Mouse (Mus musculus) hematopoietic stem cell, adult 5-6 weeks (primary cell): ENCODE measurements around the gene Atxn10. TPM values are rescaled to one million over a fixed set of nuclear protein-coding genes. Genes with fewer than 3 reads are reported as not detected.

Experiments used
- ATAC-seq, 2 experiments: fragments of 125-278 bp in 1 of 2; replicated peaks in 1 of 2; 2 replicates each; pipeline ENCODE4 v1.8.0; 2016 to 2017; ENCODE audit warnings: inconsistent platforms in 2 of 2, mild to moderate bottlenecking in 2 of 2, moderate number of reproducible peaks in 2 of 2, low read depth in 1 of 2, moderate TSS enrichment in 1 of 2; ENCODE audit not compliant: low FRiP score in 2 of 2, poor library complexity in 2 of 2, severe bottlenecking in 2 of 2, insufficient read depth in 1 of 2, low TSS enrichment in 1 of 2
- total RNA-seq: library from RNA; stranded (forward); fragments of 172-1452, 232-1000 nt; gene quantifications from 2 replicates; pipeline ENCODE4 v1.2.3, GENCODE M21; 2017

Atxn10 gene
- total RNA-seq, 1 experiment from 2014 or later: 77.9 TPM

- ATAC-seq: no peak
Measured at GRCm38 (mm10) chr15:85489751-85490150, 153.7 kb downstream of the Atxn10 start.

- no peak for ATAC-seq
Measured at GRCm38 (mm10) chr15:85494163-85494621, 158.1 kb downstream of the Atxn10 start.

GRCm38 (mm10) chr15:85497548-85497947, 161.5 kb downstream of the Atxn10 start:
- no peak for ATAC-seq

GRCm38 (mm10) chr15:85497981-85498475, 162.0 kb downstream of the Atxn10 start:
- no peak for ATAC-seq

GRCm38 (mm10) chr15:85500267-85500666, 164.2 kb downstream of the Atxn10 start:
- no peak for ATAC-seq

- ATAC-seq: no peak
Measured at GRCm38 (mm10) chr15:85503127-85503526, 167.1 kb downstream of the Atxn10 start, which contains the start of gene 7530416G11Rik. Gene 7530416G11Rik, minus strand, starts transcription at chr15:85503227.

GRCm38 (mm10) chr15:85505118-85505925, 169.3 kb downstream of the Atxn10 start:
- ATAC-seq: no peak

- no peak for ATAC-seq
Measured at GRCm38 (mm10) chr15:85506680-85507079, 170.6 kb downstream of the Atxn10 start.

GRCm38 (mm10) chr15:85507370-85508014, 171.4 kb downstream of the Atxn10 start:
- no peak for ATAC-seq

Other genes starting within 250 kb of the Atxn10 start
- gene Smc1b, start 204.3 kb upstream of the Atxn10 start, total RNA-seq: 0.30 and 0.63 TPM in 2 replicates
- gene Ribc2, start 204.2 kb upstream of the Atxn10 start, total RNA-seq: not detected in 2 replicates
- 0.88 and 1.2 TPM in 2 replicates for gene Fbln1, start 130.3 kb upstream of the Atxn10 start, total RNA-seq
- not detected in 2 replicates for gene 7530416G11Rik, start 167.0 kb downstream of the Atxn10 start, total RNA-seq
- gene Wnt7b, start 246.2 kb downstream of the Atxn10 start, total RNA-seq: not detected in 2 replicates